Mouse (Mus musculus) cortical plate, adult 2 months (tissue): ENCODE measurements around the gene Ulk1.
"Not testable (repeated sequence)": the region's sequence is repeated elsewhere in the genome, so short reads cannot be mapped to it uniquely, and the experiment has no call there.

Experiments
- CTCF ChIP-seq: fragments of 200-500 bp; IDR thresholded peaks from 2 replicates; pipeline ENCODE4 v1.5.1; 2011; ENCODE audit warnings: mild to moderate bottlenecking, control low read depth, low read length; ENCODE audit not compliant: insufficient read depth; ENCODE audit errors: extremely low read depth
- POLR2A ChIP-seq: fragments of 200-500 bp; IDR thresholded peaks from 2 replicates; pipeline ENCODE4 v1.6.1; 2011; ENCODE audit warnings: mild to moderate bottlenecking, low read length, control low read depth; ENCODE audit not compliant: insufficient read depth; ENCODE audit errors: extremely low read depth

DNA sequence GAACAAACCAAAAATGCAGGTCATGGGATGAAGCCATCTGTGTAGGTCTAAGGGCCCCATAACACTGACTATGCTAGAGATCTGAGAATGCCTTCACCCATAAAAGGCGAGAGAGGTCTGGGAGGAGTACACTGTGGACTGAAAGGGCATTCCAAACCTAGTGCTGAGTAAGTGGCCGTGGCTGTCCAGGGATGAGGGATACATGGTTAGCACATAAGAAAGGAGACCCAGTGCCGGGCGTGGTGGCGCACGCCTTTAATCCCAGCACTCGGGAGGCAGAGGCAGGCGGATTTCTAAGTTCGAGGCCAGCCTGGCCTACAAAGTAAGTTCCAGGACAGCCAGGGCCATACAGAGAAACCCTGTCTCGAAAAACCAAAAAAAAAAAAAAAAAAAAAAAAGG lies 37.0 kb downstream of the Ulk1 start:
- TF ChIP-seq POLR2A, CTCF: not testable (repeated sequence)
